Mouse (Mus musculus) lung, adult 2 months (tissue): ENCODE measurements around the gene Hist2h2ac.

Experiments used
- CTCF ChIP-seq: fragments of 200-500 bp; IDR thresholded peaks from 2 replicates; pipeline ENCODE4 v1.5.1; 2011; ENCODE audit warnings: mild to moderate bottlenecking, low read length, control low read depth; ENCODE audit not compliant: insufficient read depth
- POLR2A ChIP-seq: fragments of 200-500 bp; IDR thresholded peaks from 2 replicates; pipeline ENCODE4 v1.6.1; 2011; ENCODE audit warnings: low read depth, mild to moderate bottlenecking, control low read depth, low read length, borderline replicate concordance; ENCODE audit errors: extremely low read depth

DNA sequence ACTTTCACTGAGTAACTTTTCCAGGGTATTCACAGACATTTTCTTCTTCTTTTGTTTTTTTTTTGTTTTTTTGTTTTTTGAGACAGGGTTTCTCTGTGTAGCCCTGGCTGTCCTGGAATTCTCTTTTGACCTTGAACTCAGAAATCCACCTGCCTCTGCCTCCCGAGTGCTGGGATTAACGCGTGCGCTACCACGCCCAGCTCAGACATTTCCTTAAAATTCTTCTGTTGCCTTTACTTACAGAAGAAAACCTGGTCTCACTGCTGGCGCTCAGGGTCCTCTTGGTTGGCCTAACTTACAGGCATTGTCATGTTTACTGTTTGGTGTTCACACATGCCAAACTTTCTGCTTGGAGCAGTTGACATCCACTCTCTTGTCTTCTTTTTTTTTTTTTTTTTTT, 45.4 kb downstream of the Hist2h2ac start:
- no peak for TF ChIP-seq CTCF
- no peak for TF ChIP-seq POLR2A
